Mouse (Mus musculus): ENCODE data around the gene Kif6. TPM values are rescaled to one million over a fixed set of nuclear protein-coding genes. Genes with fewer than 3 reads are reported as not detected.
A peak's percentile ranks its signal among the peaks of the same experiment; 100 is the strongest.

Kif6 gene
- polyA plus RNA-seq, 1 experiment from 2014 or later = 0.92 TPM

GRCm38 (mm10) chr17:49750889-49751324, 136.0 kb downstream of the Kif6 start:
- Histone ChIP-seq H3K4me2 (no peak overlapping the region), H3K27me3 (replicated peaks; ENCODE audit: control insufficient read depth, insufficient read depth, low read length) (no peaks in the 10 kb centered on the region), H3K4me3 (ENCODE audit: low read depth, low read length) (no peak overlapping the region), H3K9ac (ENCODE audit: low read depth, low read length) (no peak overlapping the region), H3K27ac (ENCODE audit: low read depth, low read length) (no peak overlapping the region), H3K9me3 (ENCODE audit: control insufficient read depth, low read length) (no peaks in the 10 kb centered on the region), H3K4me1 (replicated peaks; ENCODE audit: control insufficient read depth, insufficient read depth, low read length) (no peaks in the 10 kb centered on the region), H3K36me3 (ENCODE audit: control insufficient read depth, insufficient read depth, low read length) (no peaks in the 10 kb centered on the region)
- ATAC-seq (replicated peaks; ENCODE audit: low FRiP score) (no peak), DNase-seq (ENCODE audit: low spot score) (no peak)
- WGBS = 53% methylated on average over 6 of the region's 6 CpGs

GRCm38 (mm10) chr17:49753874-49754273, 138.9 kb downstream of the Kif6 start:
- Histone ChIP-seq H3K36me3 (ENCODE audit: control insufficient read depth, insufficient read depth, low read length) (no peaks in the 10 kb centered on the region), H3K4me2 (no peak overlapping the region), H3K27ac (ENCODE audit: low read depth, low read length) (no peak overlapping the region), H3K4me3 (ENCODE audit: low read depth, low read length) (no peak overlapping the region), H3K9ac (ENCODE audit: low read depth, low read length) (no peak overlapping the region), H3K4me1 (replicated peaks; ENCODE audit: control insufficient read depth, insufficient read depth, low read length) (no peaks in the 10 kb centered on the region), H3K9me3 (ENCODE audit: control insufficient read depth, low read length) (no peaks in the 10 kb centered on the region), H3K27me3 (replicated peaks; ENCODE audit: control insufficient read depth, insufficient read depth, low read length) (no peaks in the 10 kb centered on the region)
- ATAC-seq (replicated peaks; ENCODE audit: low FRiP score) = no peak
- DNase-seq (ENCODE audit: low spot score) = no peak
- WGBS = 90% methylated on average over 7 of the region's 7 CpGs

GRCm38 (mm10) chr17:49756862-49757261, 141.9 kb downstream of the Kif6 start:
- Histone ChIP-seq H3K9me3 (ENCODE audit: control insufficient read depth, low read length) (no peaks in the 10 kb centered on the region), H3K27me3 (replicated peaks; ENCODE audit: control insufficient read depth, insufficient read depth, low read length) (no peaks in the 10 kb centered on the region), H3K4me2 (no peak overlapping the region), H3K4me1 (replicated peaks; ENCODE audit: control insufficient read depth, insufficient read depth, low read length) (no peaks in the 10 kb centered on the region), H3K9ac (ENCODE audit: low read depth, low read length) (no peak overlapping the region), H3K36me3 (ENCODE audit: control insufficient read depth, insufficient read depth, low read length) (no peaks in the 10 kb centered on the region), H3K4me3 (ENCODE audit: low read depth, low read length) (no peak overlapping the region), H3K27ac (ENCODE audit: low read depth, low read length) (no peak overlapping the region)
- WGBS = 81% methylated on average over 19 of the region's 19 CpGs
- peak; percentile 34 for DNase-seq (ENCODE audit: low spot score)
- ATAC-seq (replicated peaks; ENCODE audit: low FRiP score) = no peak

DNA sequence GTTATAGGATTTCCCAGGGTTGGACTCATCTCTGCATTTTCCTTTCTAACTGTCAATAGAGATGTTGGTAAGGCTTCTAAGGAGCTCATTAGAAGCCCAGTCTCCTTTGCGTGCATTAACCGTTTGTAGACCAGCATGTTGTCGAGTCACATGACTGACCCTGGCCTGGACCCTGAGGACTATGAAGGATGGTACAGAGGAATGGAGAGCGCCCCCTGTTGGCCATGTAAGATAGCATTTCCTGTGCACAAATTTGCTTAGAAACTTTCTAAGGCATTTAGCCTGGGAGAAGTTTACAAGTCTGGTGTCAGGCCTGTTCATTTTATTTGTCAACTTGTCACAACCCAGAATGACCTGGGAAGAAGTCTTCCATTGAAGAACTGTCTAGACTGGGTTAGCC, 144.1 kb downstream of the Kif6 start:
- Histone ChIP-seq H3K36me3 (ENCODE audit: control insufficient read depth, insufficient read depth, low read length) (no peaks in the 10 kb centered on the region), H3K4me1 (replicated peaks; ENCODE audit: control insufficient read depth, insufficient read depth, low read length) (no peaks in the 10 kb centered on the region), H3K9me3 (ENCODE audit: control insufficient read depth, low read length) (no peaks in the 10 kb centered on the region), H3K4me2 (no peak overlapping the region), H3K9ac (ENCODE audit: low read depth, low read length) (no peak overlapping the region), H3K27ac (ENCODE audit: low read depth, low read length) (no peak overlapping the region), H3K4me3 (ENCODE audit: low read depth, low read length) (no peak overlapping the region), H3K27me3 (replicated peaks; ENCODE audit: control insufficient read depth, insufficient read depth, low read length) (no peaks in the 10 kb centered on the region)
- ATAC-seq (replicated peaks; ENCODE audit: low FRiP score) = no peak
- no peak for DNase-seq (ENCODE audit: low spot score)
- 75% methylated on average over 4 of the region's 4 CpGs for WGBS

- no peak for ATAC-seq (replicated peaks; ENCODE audit: low FRiP score)
- Histone ChIP-seq H3K27me3 (replicated peaks; ENCODE audit: control insufficient read depth, insufficient read depth, low read length) (no peaks in the 10 kb centered on the region), H3K27ac (ENCODE audit: low read depth, low read length) (no peak overlapping the region), H3K4me2 (no peak overlapping the region), H3K4me3 (ENCODE audit: low read depth, low read length) (no peak overlapping the region), H3K4me1 (replicated peaks; ENCODE audit: control insufficient read depth, insufficient read depth, low read length) (no peaks in the 10 kb centered on the region), H3K36me3 (ENCODE audit: control insufficient read depth, insufficient read depth, low read length) (no peaks in the 10 kb centered on the region), H3K9ac (ENCODE audit: low read depth, low read length) (no peak overlapping the region), H3K9me3 (ENCODE audit: control insufficient read depth, low read length) (no peaks in the 10 kb centered on the region)
- DNase-seq (ENCODE audit: low spot score) = no peak
- 75% methylated on average over 11 of the region's 11 CpGs for WGBS
These were observed 146.3 kb downstream of the Kif6 start for GRCm38 (mm10) chr17:49761260-49761659.

DNA sequence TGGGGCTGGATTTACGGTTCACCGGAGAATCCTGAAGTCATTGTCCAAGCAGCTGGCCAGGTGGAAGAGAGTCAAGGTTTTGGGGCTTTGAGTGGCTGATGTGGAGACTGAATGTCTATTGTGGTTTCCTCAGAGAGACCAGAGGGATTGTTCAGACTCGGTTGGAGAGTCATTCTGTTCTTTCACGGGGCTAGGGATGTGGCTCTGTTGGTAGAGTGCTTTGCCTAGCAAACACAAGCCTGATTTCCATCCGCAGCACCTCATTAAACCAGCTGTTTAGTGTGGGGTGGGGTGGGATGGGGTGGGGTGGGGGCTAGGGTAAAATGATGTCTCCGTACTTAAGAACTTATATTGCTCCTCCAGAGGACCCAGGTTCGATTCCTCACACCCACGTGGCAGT, 146.9 kb downstream of the Kif6 start:
- ATAC-seq (replicated peaks; ENCODE audit: low FRiP score) = no peak
- Histone ChIP-seq H3K4me3 (ENCODE audit: low read depth, low read length) (no peak overlapping the region), H3K36me3 (ENCODE audit: control insufficient read depth, insufficient read depth, low read length) (no peaks in the 10 kb centered on the region), H3K27me3 (replicated peaks; ENCODE audit: control insufficient read depth, insufficient read depth, low read length) (no peaks in the 10 kb centered on the region), H3K9ac (ENCODE audit: low read depth, low read length) (no peak overlapping the region), H3K9me3 (ENCODE audit: control insufficient read depth, low read length) (no peaks in the 10 kb centered on the region), H3K4me1 (replicated peaks; ENCODE audit: control insufficient read depth, insufficient read depth, low read length) (no peaks in the 10 kb centered on the region), H3K27ac (ENCODE audit: low read depth, low read length) (no peak overlapping the region), H3K4me2 (no peak overlapping the region)
- DNase-seq (ENCODE audit: low spot score) = no peak
- 76% methylated on average over 8 of the region's 8 CpGs for WGBS

GRCm38 (mm10) chr17:49764963-49765362, 150.0 kb downstream of the Kif6 start:
- H3K9ac ChIP-seq (ENCODE audit: low read depth, low read length) = no peak overlapping the region
- H3K4me3 ChIP-seq (ENCODE audit: low read depth, low read length) = no peak overlapping the region
- no peaks in the 10 kb centered on the region for H3K36me3 ChIP-seq (ENCODE audit: control insufficient read depth, insufficient read depth, low read length)
- H3K27ac ChIP-seq (ENCODE audit: low read depth, low read length) = no peak overlapping the region
- 81% methylated on average over 6 of the region's 6 CpGs for WGBS
- H3K27me3 ChIP-seq (replicated peaks; ENCODE audit: control insufficient read depth, insufficient read depth, low read length) = no peaks in the 10 kb centered on the region
- no peak overlapping the region for H3K4me2 ChIP-seq
- no peaks in the 10 kb centered on the region for H3K4me1 ChIP-seq (replicated peaks; ENCODE audit: control insufficient read depth, insufficient read depth, low read length)
- ATAC-seq (replicated peaks; ENCODE audit: low FRiP score) (no peak), DNase-seq (ENCODE audit: low spot score) (no peak)
- H3K9me3 ChIP-seq (ENCODE audit: control insufficient read depth, low read length) = no peaks in the 10 kb centered on the region

- Histone ChIP-seq H3K9me3 (ENCODE audit: control insufficient read depth, low read length) (no peaks in the 10 kb centered on the region), H3K27me3 (replicated peaks; ENCODE audit: control insufficient read depth, insufficient read depth, low read length) (no peaks in the 10 kb centered on the region), H3K4me2 (no peak overlapping the region), H3K9ac (ENCODE audit: low read depth, low read length) (no peak overlapping the region), H3K36me3 (ENCODE audit: control insufficient read depth, insufficient read depth, low read length) (no peaks in the 10 kb centered on the region), H3K4me3 (ENCODE audit: low read depth, low read length) (no peak overlapping the region), H3K4me1 (replicated peaks; ENCODE audit: control insufficient read depth, insufficient read depth, low read length) (no peaks in the 10 kb centered on the region), H3K27ac (ENCODE audit: low read depth, low read length) (no peak overlapping the region)
- WGBS = 59% methylated on average over 10 of the region's 10 CpGs
- DNase-seq (ENCODE audit: low spot score) = no peak
- no peak for ATAC-seq (replicated peaks; ENCODE audit: low FRiP score)
These were observed 152.9 kb downstream of the Kif6 start for GRCm38 (mm10) chr17:49767717-49768370.

- no peak overlapping the region for H3K27ac ChIP-seq (ENCODE audit: low read depth, low read length)
- H3K4me1 ChIP-seq (replicated peaks; ENCODE audit: control insufficient read depth, insufficient read depth, low read length) = no peaks in the 10 kb centered on the region
- H3K9me3 ChIP-seq (ENCODE audit: control insufficient read depth, low read length) = no peaks in the 10 kb centered on the region
- H3K27me3 ChIP-seq (replicated peaks; ENCODE audit: control insufficient read depth, insufficient read depth, low read length) = no peaks in the 10 kb centered on the region
- no peaks in the 10 kb centered on the region for H3K36me3 ChIP-seq (ENCODE audit: control insufficient read depth, insufficient read depth, low read length)
- H3K9ac ChIP-seq (ENCODE audit: low read depth, low read length) = no peak overlapping the region
- DNase-seq (ENCODE audit: low spot score) (no peak), ATAC-seq (replicated peaks; ENCODE audit: low FRiP score) (no peak)
- no peak overlapping the region for H3K4me2 ChIP-seq
- no peak overlapping the region for H3K4me3 ChIP-seq (ENCODE audit: low read depth, low read length)
- WGBS = 71% methylated on average over 10 of the region's 10 CpGs
These were observed 156.9 kb downstream of the Kif6 start for GRCm38 (mm10) chr17:49771703-49772315.

All from liver, embryonic 11.5 days (tissue).